Mouse (Mus musculus): ENCODE measurements around the gene Mical3.

DNA sequence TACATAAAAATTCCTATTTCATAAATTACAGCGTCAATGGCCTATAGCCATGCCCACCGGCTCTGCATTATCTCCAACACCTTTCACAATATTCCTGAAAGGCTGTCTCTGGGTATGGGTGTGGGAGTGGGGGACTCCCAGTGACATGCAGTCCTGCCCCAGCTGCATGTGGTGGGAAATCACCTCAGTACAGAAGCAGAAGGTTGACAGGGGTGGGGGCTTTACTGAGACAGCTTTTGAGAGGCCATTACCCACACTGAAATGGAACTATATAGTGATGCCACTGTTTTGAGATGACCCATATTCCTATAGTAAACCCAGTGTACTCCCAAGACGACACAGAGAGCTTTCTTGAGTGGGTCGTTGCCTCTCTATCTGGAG lies 31.6 kb downstream of the Mical3 start:
- TF ChIP-seq CTCF (IDR thresholded peaks at IDR 0.05; ENCODE audit: low read depth, low read length): no peak
- no peak for TF ChIP-seq POLR2A (IDR thresholded peaks at IDR 0.05; ENCODE audit: extremely low read depth, insufficient read depth, low read length)

Measured in liver, adult 2 months (tissue).